In genomic region chr11:6522782-6523525, GRCm38 (mm10) we compare ENCODE assay signal across 1 mouse cellular context.
A peak's percentile ranks its signal among the peaks of the same experiment; 100 is the strongest.
TF ChIP-seq lines count a peak whose summit lies in the region.

No protein-coding gene starts in this region.

TF ChIP-seq in CH12.LX, 34 proteins besides CTCF, POLR2A, EP300 and RAD21 (continued from another document):
- TF ChIP-seq MXI1 (IDR thresholded peaks at IDR 0.05; ENCODE audit: low read depth, low read length) (peak; percentile 87), RCOR1 (conservative IDR thresholded peaks at IDR 0.05; ENCODE audit: low read depth, low read length) (peak; percentile 96), GABPA (IDR thresholded peaks at IDR 0.05; ENCODE audit: insufficient replicate concordance, low read depth, low read length) (no peak), ZKSCAN1 (IDR thresholded peaks at IDR 0.05; ENCODE audit: borderline replicate concordance, low read depth, low read length) (no peak), ELF1 (IDR thresholded peaks at IDR 0.05; ENCODE audit: low read depth, low read length) (peak; percentile 69), MYC (IDR thresholded peaks at IDR 0.05; ENCODE audit: low read depth, low read length) (peak; percentile 57; the same call in 1 of the 2 replicates), SIN3A (IDR thresholded peaks at IDR 0.05; ENCODE audit: low read length) (peak; percentile 97), CHD1 (IDR thresholded peaks at IDR 0.05; ENCODE audit: low read depth, low read length) (0 out of 2 replicates have a peak, but pooled peaks have one; percentile 83), MAFK (IDR thresholded peaks at IDR 0.05; ENCODE audit: insufficient replicate concordance, low read length) (peak; percentile 71; the same call in 1 of the 2 replicates), POLR2AphosphoS2 (IDR thresholded peaks at IDR 0.05; ENCODE audit: low read depth, low read length) (no peak), SMC3 (IDR thresholded peaks at IDR 0.05; ENCODE audit: low read depth, low read length) (no peak), JUN (IDR thresholded peaks at IDR 0.05; ENCODE audit: insufficient read depth, low read depth, low read length) (no peak; the same call in 1 of the 2 replicates), TBP (conservative IDR thresholded peaks at IDR 0.05; ENCODE audit: low read depth, low read length) (peak; percentile 79), USF1 (IDR thresholded peaks at IDR 0.05; ENCODE audit: low read depth, low read length) (peak; percentile 63), TCF12 (IDR thresholded peaks at IDR 0.05; ENCODE audit: low read depth, low read length) (peak; percentile 97), BHLHE40 (IDR thresholded peaks at IDR 0.05; ENCODE audit: low read depth, low read length) (peak; percentile 99), PAX5 (IDR thresholded peaks at IDR 0.05; ENCODE audit: low read length) (no peak), NELFE (IDR thresholded peaks at IDR 0.05; ENCODE audit: low read depth, low read length) (0 out of 2 replicates have a peak, but pooled peaks have one; percentile 42), ZMIZ1 (IDR thresholded peaks at IDR 0.05; ENCODE audit: low read depth, low read length) (peak; percentile 69; the same call in 1 of the 2 replicates), ETS1 (conservative IDR thresholded peaks at IDR 0.05; ENCODE audit: low read depth, low read length) (peak; percentile 100), MAZ (IDR thresholded peaks at IDR 0.05; ENCODE audit: low read depth, low read length) (no peak; the same call in 1 of the 2 replicates), UBTF (IDR thresholded peaks at IDR 0.05; ENCODE audit: low read depth, low read length) (no peak), IRF4 (IDR thresholded peaks at IDR 0.05; ENCODE audit: low read depth, low read length) (peak; percentile 98), NRF1 (IDR thresholded peaks at IDR 0.05; ENCODE audit: low read depth, low read length) (no peak), MEF2A (IDR thresholded peaks at IDR 0.05; ENCODE audit: borderline replicate concordance, low read depth, low read length) (peak; percentile 98), HCFC1 (IDR thresholded peaks at IDR 0.05; ENCODE audit: low read depth, low read length) (0 out of 2 replicates have a peak, but pooled peaks have one; percentile 9)
